Mouse (Mus musculus) ES-E14 (cell line): Measurements from ENCODE around the gene 1110065P20Rik. TPM values are rescaled to one million over a fixed set of nuclear protein-coding genes. Genes with fewer than 3 reads are reported as not detected.

Experiments used
- DNase-seq: peaks from one replicate; pipeline ENCODE4 v3.0.0-alpha.2; 2013; ENCODE audit warnings: low read depth, low spot score
- H3K27ac ChIP-seq: 2 replicates; pipeline ENCODE4 v1.5.1; 2012; ENCODE audit warnings: low read depth, mild to moderate bottlenecking, low read length, moderate library complexity, mixed read lengths; ENCODE audit not compliant: poor library complexity, insufficient read depth, severe bottlenecking
- H3K36me3 ChIP-seq: 2 replicates; pipeline ENCODE4 v1.6.1; 2012; ENCODE audit warnings: mild to moderate bottlenecking, low read length, moderate library complexity, mixed read lengths; ENCODE audit not compliant: control insufficient read depth, poor library complexity, insufficient read depth, severe bottlenecking
- H3K4me1 ChIP-seq, 2 experiments: fragments of 150-350 bp in 1 of 2; sonication (generic) in 1 of 2; 2 replicates each; pipeline ENCODE4 v1.6.1; 2012; ENCODE audit warnings: low read length in 2 of 2, mild to moderate bottlenecking in 1 of 2, mixed read lengths in 1 of 2; ENCODE audit not compliant: control insufficient read depth in 2 of 2, insufficient read depth in 2 of 2, poor library complexity in 1 of 2
- H3K4me3 ChIP-seq, 2 experiments: fragments of 150-350 bp in 1 of 2; sonication (generic) in 1 of 2; 2 replicates each; pipeline ENCODE4 v1.5.1; 2012; ENCODE audit warnings: low read length in 2 of 2, low read depth in 1 of 2, mild to moderate bottlenecking in 1 of 2, mixed read lengths in 1 of 2; ENCODE audit not compliant: insufficient read depth in 1 of 2, poor library complexity in 1 of 2, severe bottlenecking in 1 of 2
- H3K9ac ChIP-seq: 2 replicates; pipeline ENCODE4 v1.6.1; 2012; ENCODE audit warnings: low read depth, mild to moderate bottlenecking, low read length, mixed read lengths; ENCODE audit not compliant: poor library complexity, insufficient read depth, severe bottlenecking
- H3K9me3 ChIP-seq: fragments of 150-350 bp; sonication (generic); 2 replicates; pipeline ENCODE4 v1.6.1; 2012; ENCODE audit warnings: low read depth, mild to moderate bottlenecking, low read length; ENCODE audit not compliant: control insufficient read depth, insufficient read depth
- CHD2 ChIP-seq: IDR thresholded peaks from 2 replicates; pipeline ENCODE4 v1.6.1; 2014; ENCODE audit warnings: mild to moderate bottlenecking, low read depth, low read length, inconsistent platforms
- HCFC1 ChIP-seq: IDR thresholded peaks from 2 replicates; pipeline ENCODE4 v1.6.1; 2012; ENCODE audit warnings: low read length, inconsistent platforms, borderline replicate concordance; ENCODE audit not compliant: insufficient read depth
- MAFK ChIP-seq: IDR thresholded peaks from 2 replicates; pipeline ENCODE4 v1.6.1; 2014; ENCODE audit warnings: mild to moderate bottlenecking, low read depth, low read length, inconsistent platforms; ENCODE audit not compliant: insufficient read depth
- ZC3H11A ChIP-seq: IDR thresholded peaks from 2 replicates; pipeline ENCODE4 v1.6.1; 2012; ENCODE audit warnings: low read depth, mild to moderate bottlenecking, inconsistent platforms, low read length, borderline replicate concordance
- ZNF384 ChIP-seq: IDR thresholded peaks from 2 replicates; pipeline ENCODE4 v1.6.1; 2012; ENCODE audit warnings: low read depth, low read length, inconsistent platforms
- in situ Hi-C, 2 experiments: fragments of 600-800 bp; cut with MboI; formaldehyde crosslinking; loops; one replicate each; pipeline ENCODE4 v1.15.1; 2025; ENCODE audit warnings: low sequenced_read_pairs in 2 of 2, inconsistent platforms in 1 of 2; ENCODE audit not compliant: unreplicated experiment in 2 of 2
- total RNA-seq: library from RNA; depleted of rRNA; stranded (reverse); fragments of 300-350 nt; gene quantifications from 2 replicates; pipeline ENCODE4 v1.2.3, GENCODE M21; 2012

The 1110065P20Rik gene
- total RNA-seq, 1 experiment = 25.8 TPM

- H3K9ac ChIP-seq = peak within 1 kb of the TSS; percentile 80
- no peak for DNase-seq
- H3K27ac ChIP-seq = no peak within 1 kb of the TSS
- H3K4me1 ChIP-seq = peaks cover 0 to 2% of the 10 kb centered on the region in 2 experiments; a peak in 1 of 4 replicates
- no peaks in the 10 kb centered on the region for H3K9me3 ChIP-seq
- peaks cover 4% of the 10 kb centered on the region; the same call in 1 of the 2 replicates for H3K36me3 ChIP-seq
- TF ChIP-seq ZC3H11A (no peak), MAFK (no peak), ZNF384 (no peak), CHD2 (no peak), HCFC1 (no peak)
- peak within 1 kb of the TSS; percentile 74 to 89 for H3K4me3 ChIP-seq
- in situ Hi-C loops = no loop called here
These were observed 10.5 kb upstream of the 1110065P20Rik start, which contains the start of gene Maneal for GRCm38 (mm10) chr4:124861283-124862188. Maneal (minus strand) TSS chr4:124862171.

GRCm38 (mm10) chr4:124860446-124860845 is 9.4 kb upstream of the 1110065P20Rik start:
- Histone ChIP-seq H3K9me3 (no peaks in the 10 kb centered on the region), H3K4me3 (no peak overlapping the region), H3K36me3 (peaks cover 13% of the 10 kb centered on the region; the same call in 1 of the 2 replicates), H3K9ac (no peak overlapping the region), H3K27ac (no peak overlapping the region), H3K4me1 (peaks cover 0 to 4% of the 10 kb centered on the region in 2 experiments; a peak in 1 of 4 replicates)
- in situ Hi-C loops = no loop called here
- TF ChIP-seq MAFK = no peak
- no peak for TF ChIP-seq HCFC1
- no peak for TF ChIP-seq ZNF384
- TF ChIP-seq CHD2 = no peak
- no peak for TF ChIP-seq ZC3H11A
- no peak for DNase-seq

- H3K27ac ChIP-seq = no peak overlapping the region
- TF ChIP-seq HCFC1 (no peak), MAFK (no peak), ZNF384 (no peak), CHD2 (no peak), ZC3H11A (no peak)
- no peak overlapping the region for H3K4me3 ChIP-seq
- peaks cover 21% of the 10 kb centered on the region for H3K36me3 ChIP-seq
- peaks cover 0 to 4% of the 10 kb centered on the region in 2 experiments; a peak in 1 of 4 replicates for H3K4me1 ChIP-seq
- no peak for DNase-seq
- in situ Hi-C loops = no loop called here
- H3K9me3 ChIP-seq = no peaks in the 10 kb centered on the region
- H3K9ac ChIP-seq = no peak overlapping the region
These were observed 7.4 kb upstream of the 1110065P20Rik start for GRCm38 (mm10) chr4:124858370-124858769.

- Histone ChIP-seq H3K36me3 (peaks cover 24% of the 10 kb centered on the region), H3K9me3 (no peaks in the 10 kb centered on the region)
These were observed 5.3 kb upstream of the 1110065P20Rik start for GRCm38 (mm10) chr4:124856294-124856693.

More at GRCm38 (mm10) chr4:124856294-124856693, 5.3 kb upstream of the 1110065P20Rik start:
- in situ Hi-C loops = no loop called here
- no peak overlapping the region for H3K27ac ChIP-seq
- no peak for TF ChIP-seq MAFK
- TF ChIP-seq ZC3H11A = no peak
- no peak for TF ChIP-seq ZNF384
- no peak for DNase-seq
- H3K9ac ChIP-seq = no peak overlapping the region
- H3K4me3 ChIP-seq = no peak overlapping the region
- H3K4me1 ChIP-seq = peaks cover 3 to 11% of the 10 kb centered on the region in 2 experiments; a peak in 1 of 4 replicates
